Mouse (Mus musculus) cerebellum, adult 18-20 months (tissue): ENCODE results near the gene Gramd1b.

Source experiments
- DNase-seq, 2 experiments: peaks; one replicate each; pipeline ENCODE4 v3.0.0; 2021

The Gramd1b gene

DNA sequence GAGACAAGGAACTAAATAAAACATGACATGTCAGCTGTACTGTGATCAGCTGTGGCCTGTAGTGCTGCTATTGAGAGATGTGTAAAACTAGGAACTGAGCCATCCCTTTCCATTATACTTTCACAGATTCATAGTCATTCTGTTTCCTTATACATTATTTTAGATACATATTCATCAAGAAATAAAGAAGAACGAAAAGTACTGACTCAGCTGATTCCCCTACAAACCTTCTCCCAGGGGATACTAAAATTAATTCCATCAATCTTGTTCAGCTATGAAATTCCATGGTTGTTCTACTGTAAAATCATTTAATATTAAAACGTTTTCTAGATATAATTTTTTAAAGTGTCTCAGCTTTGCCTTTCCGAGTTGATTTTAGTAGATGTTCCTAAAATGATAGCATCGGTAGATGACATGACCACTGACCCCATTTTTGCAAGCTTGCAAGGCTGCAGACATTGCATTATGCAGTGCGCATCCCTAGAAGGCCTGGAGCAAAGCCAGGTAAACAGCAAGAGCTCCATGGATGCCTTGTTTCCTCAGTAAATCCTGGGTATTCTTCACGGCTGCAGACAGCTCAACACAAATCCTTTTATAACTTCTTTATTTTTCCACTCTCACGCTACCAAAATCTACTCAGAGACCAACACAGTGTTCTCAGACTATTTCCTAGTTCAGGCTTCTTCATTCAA lies 285.1 kb downstream of the Gramd1b start:
- peak in 1 of 2 experiments; percentile 8 for DNase-seq

- DNase-seq = no peak
These were observed 285.7 kb downstream of the Gramd1b start for GRCm38 (mm10) chr9:40245466-40245865.
